Mouse (Mus musculus): ENCODE data around the gene Gid8. TPM values are rescaled to one million over a fixed set of nuclear protein-coding genes. Genes with fewer than 3 reads are reported as not detected.

Gid8 gene
- 30.0 and 44.9 TPM in 2 replicates for polyA plus RNA-seq (2021; fragmentation: Nextera tagmentation)
- long read RNA-seq, experiment 1, transcript Gid8-201 (5 exons, 1,655 nt): major isoform, 56 of 75 reads
- long read RNA-seq, experiment 1, partial matches to known transcripts: 4 of 75 reads
- long read RNA-seq, experiment 1, other reads (novel, unspliced or antisense): 13 of 75 reads
- long read RNA-seq, experiment 2, transcript Gid8-201 (5 exons, 1,655 nt): major isoform, 19 of 26 reads
- long read RNA-seq, experiment 2, partial matches to known transcripts: 0 of 26 reads
- long read RNA-seq, experiment 2, other reads (novel, unspliced or antisense): 7 of 26 reads

GRCm38 (mm10) chr2:180709923-180710272 is at the start of gene Gid8, which contains the start of gene Dido1:
Gene Gid8 (plus strand): TSS chr2:180710117.
Gene Dido1 (minus strand): TSS chr2:180709999.

GRCm38 (mm10) chr2:180724585-180725413 is 14.9 kb downstream of the Gid8 start, which contains the start of gene Slc17a9:
Gene Slc17a9 (plus strand): TSS chr2:180725263.

Other genes with a start within 250 kb of the Gid8 start
- 3.2 and 3.9 TPM in 2 replicates for gene Ntsr1, start 210.1 kb upstream of the Gid8 start, polyA plus RNA-seq (2021; fragmentation: Nextera tagmentation)
- 5.0 and 7.2 TPM in 2 replicates for gene Mrgbp, start 128.8 kb upstream of the Gid8 start, polyA plus RNA-seq (2021; fragmentation: Nextera tagmentation)
- gene Ogfr, start 120.9 kb upstream of the Gid8 start, polyA plus RNA-seq (2021; fragmentation: Nextera tagmentation): 11.3 and 12.3 TPM in 2 replicates
- 2.2 and 4.4 TPM in 2 replicates for gene Col9a3, start 112.3 kb upstream of the Gid8 start, polyA plus RNA-seq (2021; fragmentation: Nextera tagmentation)
- 0.15 and 0.19 TPM in 2 replicates for gene Tcfl5, start 67.4 kb upstream of the Gid8 start, polyA plus RNA-seq (2021; fragmentation: Nextera tagmentation)
- gene Dido1, start 118 bp upstream of the Gid8 start, polyA plus RNA-seq (2021; fragmentation: Nextera tagmentation): 11.7 and 13.1 TPM in 2 replicates
- 0.26 TPM in 1 of 2 replicates, not detected in the other for gene Slc17a9, start 15.1 kb downstream of the Gid8 start, polyA plus RNA-seq (2021; fragmentation: Nextera tagmentation)
- not detected in 2 replicates for gene Bhlhe23, start 66.8 kb downstream of the Gid8 start, polyA plus RNA-seq (2021; fragmentation: Nextera tagmentation)
- 5.8 and 19.1 TPM in 2 replicates for gene Ythdf1, start 210.8 kb downstream of the Gid8 start, polyA plus RNA-seq (2021; fragmentation: Nextera tagmentation)
- 0.17 and 0.36 TPM in 2 replicates for gene Birc7, start 218.9 kb downstream of the Gid8 start, polyA plus RNA-seq (2021; fragmentation: Nextera tagmentation)
- 129 and 140 TPM in 2 replicates for gene Nkain4, start 244.6 kb downstream of the Gid8 start, polyA plus RNA-seq (2021; fragmentation: Nextera tagmentation)